Mouse (Mus musculus) hindbrain, embryonic 16.5 days (tissue): ENCODE measurements around the gene Ifih1. TPM values are rescaled to one million over a fixed set of nuclear protein-coding genes. Genes with fewer than 3 reads are reported as not detected.

Experiments
- ATAC-seq: fragments of 200-750 bp; cut with Nextera tagmentation; 2 replicates; pipeline ENCODE4 v1.8.0; 2017; ENCODE audit warnings: moderate TSS enrichment, moderate library complexity
- H3K27ac ChIP-seq: fragments of 300-500 bp; sonication (generic); 2 replicates; pipeline ENCODE4 v1.5.1; 2014; ENCODE audit warnings: low read depth, mild to moderate bottlenecking, control low read depth, low read length, moderate library complexity
- H3K27me3 ChIP-seq: fragments of 300-500 bp; sonication (generic); replicated peaks from 2 replicates; pipeline ENCODE4 v1.6.1; 2014; ENCODE audit warnings: low read length; ENCODE audit not compliant: control insufficient read depth, insufficient read depth
- H3K36me3 ChIP-seq: fragments of 300-500 bp; sonication (generic); 2 replicates; pipeline ENCODE4 v1.6.1; 2014; ENCODE audit warnings: mild to moderate bottlenecking, low read length, moderate library complexity, mixed read lengths; ENCODE audit not compliant: control insufficient read depth, insufficient read depth
- H3K4me1 ChIP-seq: fragments of 300-500 bp; sonication (generic); 2 replicates; pipeline ENCODE4 v1.6.1; 2014; ENCODE audit warnings: low read depth, low read length; ENCODE audit not compliant: control insufficient read depth, insufficient read depth
- H3K4me2 ChIP-seq: fragments of 300-500 bp; sonication (generic); 2 replicates; pipeline ENCODE4 v1.6.1; 2014; ENCODE audit warnings: mild to moderate bottlenecking, low read length, control low read depth, moderate library complexity
- H3K4me3 ChIP-seq: fragments of 300-500 bp; sonication (generic); 2 replicates; pipeline ENCODE4 v1.5.1; 2014; ENCODE audit warnings: mild to moderate bottlenecking, low read length, control low read depth, moderate library complexity
- H3K9ac ChIP-seq: fragments of 300-500 bp; sonication (generic); 2 replicates; pipeline ENCODE4 v1.6.1; 2014; ENCODE audit warnings: low read depth, mild to moderate bottlenecking, control low read depth, low read length, moderate library complexity
- H3K9me3 ChIP-seq: fragments of 300-500 bp; sonication (generic); 2 replicates; pipeline ENCODE4 v1.6.1; 2014; ENCODE audit warnings: mild to moderate bottlenecking, low read length, moderate library complexity; ENCODE audit not compliant: control insufficient read depth
- WGBS: fragments of 180-500 bp; shearing (Covaris S2); extraction: QIAGEN DNeasy Blood & Tissue Kit; methylation state at CpG from one replicate; pipeline ENCODE4 v1.1.7; 2014; 5-methylcytosine and 5-hydroxymethylcytosine counted together
- polyA plus RNA-seq: library from polyadenylated mRNA; unstranded; fragments of >200 nt; fragmentation: Nextera tagmentation; extraction: Ambion mirVana; gene quantifications from 2 replicates; pipeline ENCODE4 v1.2.1, GENCODE M21; 2015

Gene Ifih1
- polyA plus RNA-seq, 1 experiment from 2014 or later: 1.5 TPM

- Histone ChIP-seq H3K9me3 (no peaks in the 10 kb centered on the region), H3K4me1 (no peaks in the 10 kb centered on the region; the same call in 1 of the 2 replicates), H3K4me2 (peak overlapping the region; percentile 96), H3K27ac (no peak overlapping the region), H3K27me3 (no peaks in the 10 kb centered on the region), H3K4me3 (peak overlapping the region; percentile 71; the same call in 1 of the 2 replicates), H3K9ac (no peak overlapping the region), H3K36me3 (no peaks in the 10 kb centered on the region)
- ATAC-seq: no peak
- WGBS: 68% methylated on average over 7 of the region's 7 CpGs
Observed at GRCm38 (mm10) chr2:62664839-62665238, 18.8 kb upstream of the Ifih1 start.

DNA sequence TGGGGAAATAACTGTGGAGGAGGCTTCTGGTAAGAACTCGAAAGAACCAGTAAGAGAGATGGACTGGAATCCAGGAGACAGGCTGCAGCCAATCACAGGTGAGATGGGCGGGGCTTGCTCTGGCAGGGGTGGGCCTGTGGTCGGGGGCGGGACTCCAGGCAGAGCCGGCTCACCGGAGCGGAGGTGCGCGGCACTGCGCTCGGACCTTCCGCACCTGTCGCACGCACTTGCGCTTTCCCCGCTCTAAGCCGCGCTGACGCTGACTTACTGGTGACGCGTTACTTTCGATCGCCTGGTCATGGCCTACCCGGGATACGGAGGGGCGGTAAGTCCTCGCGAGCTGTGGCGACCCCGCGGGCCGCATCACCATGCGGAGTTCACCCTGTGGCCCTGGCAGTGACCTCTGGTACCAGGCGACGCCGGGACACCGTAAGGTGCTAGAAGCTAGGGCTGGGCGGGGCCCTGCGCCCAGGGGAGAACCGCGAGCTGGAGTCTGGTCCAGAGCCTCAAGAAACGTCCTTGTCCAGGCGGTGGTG, 18.1 kb upstream of the Ifih1 start, which contains the start of gene Gca:
Gene Gca, plus strand, starts transcription at position 151 of the 536 bp plus-strand sequence.
- Histone ChIP-seq H3K36me3 (no peaks in the 10 kb centered on the region), H3K9me3 (no peaks in the 10 kb centered on the region), H3K4me3 (peak within 1 kb of the TSS; percentile 71), H3K9ac (peak within 1 kb of the TSS; percentile 67), H3K4me2 (peak within 1 kb of the TSS; percentile 96), H3K27ac (no peak within 1 kb of the TSS), H3K4me1 (no peaks in the 10 kb centered on the region; the same call in 1 of the 2 replicates), H3K27me3 (no peaks in the 10 kb centered on the region)
- under 1% methylated on average over 40 of the region's 43 CpGs for WGBS
- ATAC-seq: peak; percentile 100

- Histone ChIP-seq H3K4me2 (no peak overlapping the region), H3K27ac (no peak overlapping the region), H3K27me3 (no peaks in the 10 kb centered on the region), H3K36me3 (no peaks in the 10 kb centered on the region), H3K9ac (no peak overlapping the region), H3K9me3 (no peaks in the 10 kb centered on the region), H3K4me3 (no peak overlapping the region), H3K4me1 (no peaks in the 10 kb centered on the region; the same call in 1 of the 2 replicates)
- whole genome bisulfite sequencing: 79% methylated on average over 3 of the region's 3 CpGs
- no peak for ATAC-seq
Observed at GRCm38 (mm10) chr2:62662560-62662959, 16.5 kb upstream of the Ifih1 start.

GRCm38 (mm10) chr2:62660565-62660964, 14.5 kb upstream of the Ifih1 start:
- Histone ChIP-seq H3K27me3 (no peaks in the 10 kb centered on the region), H3K9ac (no peak overlapping the region), H3K4me3 (no peak overlapping the region), H3K27ac (no peak overlapping the region), H3K9me3 (no peaks in the 10 kb centered on the region), H3K36me3 (no peaks in the 10 kb centered on the region), H3K4me2 (no peak overlapping the region), H3K4me1 (no peaks in the 10 kb centered on the region; the same call in 1 of the 2 replicates)
- 55% methylated on average over 6 of the region's 6 CpGs for WGBS
- ATAC-seq: no peak

DNA sequence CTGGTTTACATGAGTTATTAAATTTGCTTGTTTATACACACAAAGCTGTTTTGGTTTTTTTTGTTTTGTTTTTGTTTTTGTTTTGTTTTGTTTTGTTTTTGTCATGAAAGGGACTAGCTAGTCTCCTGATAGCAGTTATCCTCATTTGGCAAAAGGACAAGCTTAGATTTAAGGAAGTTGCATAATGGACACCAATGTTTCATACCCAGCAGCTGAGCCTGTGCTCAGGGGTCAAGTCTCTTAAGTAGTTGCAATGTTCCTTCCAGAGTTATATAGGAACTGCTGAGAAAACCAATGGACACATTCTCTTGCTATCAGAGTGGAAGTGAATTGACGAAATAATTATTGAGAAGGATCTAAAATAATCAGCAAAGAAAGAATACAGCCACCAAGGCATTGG, 10.0 kb upstream of the Ifih1 start:
- Histone ChIP-seq H3K36me3 (no peaks in the 10 kb centered on the region), H3K4me3 (no peak overlapping the region), H3K9ac (no peak overlapping the region), H3K9me3 (no peaks in the 10 kb centered on the region), H3K4me1 (no peaks in the 10 kb centered on the region; the same call in 1 of the 2 replicates), H3K27ac (no peak overlapping the region), H3K4me2 (no peak overlapping the region), H3K27me3 (no peaks in the 10 kb centered on the region)
- WGBS: 92% methylated on average over 1 of the region's 1 CpGs
- no peak for ATAC-seq

DNA sequence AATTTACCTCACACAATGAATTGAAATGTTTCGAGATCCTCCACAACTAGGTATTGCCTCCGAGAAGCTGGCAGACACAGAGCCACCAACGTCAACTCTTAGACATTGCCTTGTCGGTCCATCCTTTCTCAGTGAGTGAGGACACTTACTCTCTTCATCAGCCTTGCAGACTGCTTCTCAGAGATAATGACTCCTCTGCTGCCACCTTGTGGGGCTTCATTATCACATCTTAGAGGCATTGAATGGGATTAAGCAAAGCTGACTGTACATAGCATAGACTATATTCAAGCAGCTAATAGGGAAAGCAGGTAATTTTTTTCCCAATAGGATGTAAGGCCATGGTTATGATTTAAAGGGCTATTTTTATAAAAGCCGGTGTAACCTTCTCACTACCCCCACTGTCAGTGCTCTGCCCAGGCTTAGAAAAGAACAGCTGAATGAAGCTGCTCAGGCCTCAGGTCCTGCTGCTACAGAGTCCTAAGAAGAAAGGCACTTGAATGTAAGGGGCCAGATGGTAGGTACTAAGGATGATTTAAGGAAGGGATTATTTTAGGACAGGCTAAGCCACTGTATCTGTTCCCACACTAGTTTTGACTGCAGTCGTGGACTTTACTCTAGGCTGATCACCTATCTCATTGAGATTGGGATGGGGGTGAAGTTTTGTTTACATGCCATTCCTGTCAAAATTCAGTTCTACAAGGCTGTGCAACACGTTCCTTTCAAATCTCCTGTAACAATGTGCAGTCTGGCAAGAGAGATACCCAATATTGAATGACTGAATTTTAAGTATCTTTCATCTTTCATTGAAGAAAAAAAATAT, 8.7 kb upstream of the Ifih1 start:
- WGBS: 55% methylated on average over 7 of the region's 7 CpGs
- Histone ChIP-seq H3K9me3 (no peaks in the 10 kb centered on the region), H3K4me2 (no peak overlapping the region), H3K27me3 (no peaks in the 10 kb centered on the region), H3K4me1 (no peaks in the 10 kb centered on the region; the same call in 1 of the 2 replicates), H3K27ac (no peak overlapping the region), H3K36me3 (no peaks in the 10 kb centered on the region), H3K9ac (no peak overlapping the region), H3K4me3 (no peak overlapping the region)
- ATAC-seq: peak; percentile 93

DNA sequence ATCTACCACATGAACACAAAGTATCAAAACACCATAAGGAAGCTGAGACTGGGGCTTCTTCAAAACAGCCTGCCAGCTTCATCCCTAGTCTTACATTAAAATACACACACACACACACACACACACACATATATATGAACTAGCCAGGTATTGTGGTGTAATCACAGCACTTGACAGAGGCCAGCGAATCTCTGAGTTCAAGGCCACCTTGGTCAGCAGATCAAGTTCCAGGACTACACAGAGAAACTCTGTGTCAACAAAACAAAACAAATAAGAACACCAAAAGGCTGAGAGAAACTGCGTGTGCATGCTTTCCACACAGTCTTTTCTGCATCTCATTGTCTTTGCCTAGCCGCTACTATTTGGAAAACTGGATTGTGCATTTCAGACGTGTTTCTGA, 6.4 kb upstream of the Ifih1 start:
- ATAC-seq: no peak
- Histone ChIP-seq H3K27me3 (no peaks in the 10 kb centered on the region), H3K36me3 (no peaks in the 10 kb centered on the region), H3K4me1 (no peaks in the 10 kb centered on the region; the same call in 1 of the 2 replicates), H3K27ac (no peak overlapping the region), H3K9ac (no peak overlapping the region), H3K4me2 (no peak overlapping the region), H3K4me3 (no peak overlapping the region), H3K9me3 (no peaks in the 10 kb centered on the region)
- 83% methylated on average over 4 of the region's 4 CpGs for WGBS

GRCm38 (mm10) chr2:62651890-62652289, 5.8 kb upstream of the Ifih1 start:
- Histone ChIP-seq H3K9ac (no peak overlapping the region), H3K9me3 (no peaks in the 10 kb centered on the region), H3K27me3 (no peaks in the 10 kb centered on the region), H3K27ac (no peak overlapping the region), H3K4me2 (no peak overlapping the region), H3K36me3 (no peaks in the 10 kb centered on the region), H3K4me3 (no peak overlapping the region), H3K4me1 (peaks cover 3% of the 10 kb centered on the region; the same call in 1 of the 2 replicates)
- ATAC-seq: no peak
- 83% methylated on average over 4 of the region's 4 CpGs for WGBS

GRCm38 (mm10) chr2:62646671-62647289, 725 bp upstream of the Ifih1 start:
- Histone ChIP-seq H3K4me1 (peaks cover 14% of the 10 kb centered on the region), H3K36me3 (no peaks in the 10 kb centered on the region), H3K9me3 (no peaks in the 10 kb centered on the region), H3K9ac (no peak overlapping the region), H3K4me2 (peak overlapping the region; percentile 94), H3K27me3 (peaks cover 3% of the 10 kb centered on the region; the same call in 1 of the 2 replicates), H3K4me3 (peak overlapping the region; percentile 53), H3K27ac (no peak overlapping the region)
- WGBS: 9% methylated on average over 6 of the region's 6 CpGs
- peak; percentile 60 for ATAC-seq
